Mouse (Mus musculus) layer of hippocampus, postnatal 10 days (tissue): ENCODE results near the gene Fstl4. TPM values are rescaled to one million over a fixed set of nuclear protein-coding genes. Genes with fewer than 3 reads are reported as not detected.
A peak's percentile ranks its signal among the peaks of the same experiment; 100 is the strongest.

Experiments used
- DNase-seq, 2 experiments: peaks; one replicate each; pipeline ENCODE4 v3.0.0; 2021; ENCODE audit warnings: low spot score in 2 of 2
- total RNA-seq, 2 experiments: library from RNA; stranded (reverse); gene quantifications; 2 replicates each; pipeline ENCODE4 v1.2.3; 2021

The Fstl4 gene
- total RNA-seq, 2 experiments from 2014 or later: 8.7 to 9.7 TPM

GRCm38 (mm10) chr11:52890156-52890555, 125.7 kb downstream of the Fstl4 start:
- no peak for DNase-seq

DNA sequence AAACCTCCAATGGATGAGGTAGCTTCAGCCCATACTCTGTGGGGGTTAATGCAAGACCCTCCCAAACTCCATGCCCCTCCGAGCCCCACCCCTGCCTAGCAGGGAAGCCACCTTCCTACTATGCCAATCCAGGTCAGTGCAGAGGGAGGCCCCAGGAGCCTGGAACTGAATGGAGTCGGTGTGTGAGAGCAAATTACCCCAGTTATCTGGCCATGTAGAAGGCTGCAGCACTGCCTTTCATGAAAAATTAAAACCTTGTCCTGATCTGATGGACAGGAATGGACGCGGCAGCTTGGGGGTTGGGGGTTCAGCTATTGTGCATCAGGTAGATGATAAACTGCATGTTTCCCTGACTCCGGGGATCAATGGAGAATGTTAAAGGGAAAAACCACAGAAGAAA, 139.7 kb downstream of the Fstl4 start:
- DNase-seq: no peak

DNA sequence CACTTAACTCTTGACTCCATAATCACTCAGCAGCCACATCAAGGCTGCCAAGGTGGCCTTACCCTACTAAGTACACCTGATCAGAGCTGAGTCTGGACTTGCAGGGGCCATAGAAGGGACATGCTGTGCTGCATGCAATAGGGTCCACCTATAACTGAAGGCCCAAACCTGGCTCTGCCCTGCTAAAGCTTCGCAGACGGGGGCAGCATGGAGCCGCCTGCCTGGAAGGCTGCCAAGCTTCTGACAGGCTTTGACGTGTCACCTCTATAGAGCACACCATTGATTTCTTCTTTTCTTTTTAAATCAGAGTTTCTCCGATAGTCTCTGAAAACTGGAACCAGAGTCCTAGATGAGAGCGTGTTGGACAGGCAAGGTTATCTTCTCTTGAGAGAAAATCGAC, 146.4 kb downstream of the Fstl4 start:
- DNase-seq: no peak

GRCm38 (mm10) chr11:52914431-52914830, 150.0 kb downstream of the Fstl4 start:
- DNase-seq: no peak

GRCm38 (mm10) chr11:52915648-52916047, 151.2 kb downstream of the Fstl4 start:
- DNase-seq: no peak

DNA sequence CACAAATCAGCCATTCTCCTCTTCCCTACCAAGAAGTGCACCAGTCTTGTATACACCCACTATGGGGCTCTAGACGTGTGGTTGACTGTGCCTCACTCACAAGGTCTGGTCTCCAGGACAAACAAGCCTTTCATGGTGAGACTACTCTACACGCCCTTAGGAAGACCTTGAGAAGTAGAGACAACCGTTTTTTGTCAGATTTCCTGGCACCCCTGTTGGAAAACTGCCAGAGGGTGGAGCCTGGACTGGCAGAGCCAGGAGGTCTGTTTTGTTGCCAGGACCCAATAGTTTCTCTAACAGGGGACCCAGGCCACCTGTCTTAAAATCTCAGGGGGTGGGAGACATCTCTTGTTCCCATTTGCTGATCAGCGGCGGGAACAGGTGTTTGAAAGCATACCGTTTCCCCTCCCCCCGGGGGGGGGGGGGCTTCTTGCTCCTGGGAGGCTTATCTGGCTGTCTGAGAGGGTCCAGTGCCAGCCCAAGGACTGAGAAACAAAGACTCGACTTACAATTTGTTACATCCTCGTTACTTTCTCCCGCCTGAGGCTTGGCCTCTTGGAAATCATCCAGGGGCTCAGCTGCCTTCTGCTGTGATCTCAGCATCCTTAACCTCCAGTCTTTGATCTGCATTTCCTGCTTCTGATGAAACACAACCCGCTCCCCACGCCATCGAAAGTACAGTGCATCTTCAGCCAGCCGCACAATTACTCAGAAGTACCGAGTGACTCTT, 155.0 kb downstream of the Fstl4 start:
- peak; percentile 24 to 47 for DNase-seq

DNA sequence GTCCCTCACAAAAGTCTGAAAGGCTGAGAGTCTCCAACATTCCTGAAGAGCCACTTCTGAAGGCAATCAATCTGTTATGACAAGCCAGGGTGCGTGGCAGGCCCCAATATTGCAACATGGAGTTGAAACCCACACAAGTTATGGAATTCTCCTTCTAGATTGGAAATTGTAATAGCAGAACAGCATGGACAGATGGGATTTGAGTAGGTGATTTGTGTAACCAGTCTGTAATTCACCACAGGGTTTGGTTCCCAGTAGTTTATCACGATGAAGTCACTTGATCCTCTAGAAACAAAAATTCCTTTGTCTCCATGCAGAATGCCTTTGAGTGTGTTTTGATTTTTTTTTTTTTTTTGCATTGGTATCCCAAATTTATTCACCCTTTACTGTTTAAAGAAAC, 159.8 kb downstream of the Fstl4 start:
- DNase-seq: no peak

DNA sequence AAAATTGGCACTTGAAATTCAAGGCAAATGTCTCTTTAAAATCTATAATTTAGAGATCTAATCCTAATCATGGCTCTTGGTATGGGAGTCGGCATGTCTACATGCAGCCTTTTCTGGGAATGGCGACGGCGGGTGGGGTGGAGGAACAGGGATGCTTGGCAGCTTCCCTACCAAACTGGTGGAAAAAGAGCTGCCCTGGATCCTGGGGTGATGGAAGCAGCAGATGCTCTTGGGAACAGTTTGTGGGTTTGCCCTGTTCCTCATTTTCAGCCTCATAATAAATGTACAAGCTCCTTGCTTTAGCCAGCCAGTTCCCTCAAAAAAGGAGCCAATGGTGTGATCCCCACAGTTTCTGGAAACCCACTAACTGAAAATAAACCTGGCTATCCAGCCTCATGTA, 163.9 kb downstream of the Fstl4 start:
- no peak for DNase-seq

GRCm38 (mm10) chr11:52939336-52940070, 175.1 kb downstream of the Fstl4 start:
- no peak for DNase-seq

DNA sequence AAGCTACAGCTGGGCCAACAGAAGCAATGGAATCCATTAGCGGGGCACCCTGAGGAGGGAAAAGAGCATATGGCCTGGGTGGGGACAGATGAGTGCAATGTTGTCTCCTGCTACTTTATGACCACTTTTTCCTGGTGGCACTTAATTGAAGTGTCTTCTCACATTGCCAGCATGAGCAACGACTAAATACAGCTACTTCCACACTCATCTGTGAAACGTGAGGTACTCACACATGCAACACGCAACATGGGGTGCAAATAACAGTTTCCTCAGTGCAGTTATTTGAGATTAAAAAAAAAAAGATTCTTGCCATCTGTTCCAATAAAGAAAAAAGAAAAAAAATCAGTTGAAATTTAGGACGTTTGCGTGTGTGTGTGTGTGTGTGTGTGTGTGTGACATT, 178.5 kb downstream of the Fstl4 start:
- DNase-seq: no peak

DNA sequence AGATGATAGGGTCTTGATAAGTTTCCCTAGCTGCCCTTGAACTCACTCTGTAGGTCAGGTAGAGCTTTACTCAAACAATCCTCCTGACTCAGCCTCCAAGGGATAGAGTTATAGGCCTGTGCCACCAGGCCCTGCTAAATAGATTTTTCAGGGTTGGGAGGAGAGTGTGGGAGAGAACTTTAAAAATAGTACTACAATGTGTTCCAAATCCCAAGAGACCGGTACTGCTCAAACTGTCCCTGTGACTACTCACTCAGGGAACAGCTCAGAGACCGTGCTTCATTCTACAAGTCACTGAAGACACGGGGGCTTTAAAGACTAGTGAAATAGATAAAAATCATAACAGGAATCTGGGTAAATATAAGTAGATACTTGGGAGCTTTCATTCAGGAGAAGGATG, 190.6 kb downstream of the Fstl4 start:
- no peak for DNase-seq

GRCm38 (mm10) chr11:52968809-52969208, 204.4 kb downstream of the Fstl4 start:
- no peak for DNase-seq

- no peak for DNase-seq
These were observed 206.0 kb downstream of the Fstl4 start for GRCm38 (mm10) chr11:52970396-52970795.

GRCm38 (mm10) chr11:52986986-52987385, 222.6 kb downstream of the Fstl4 start:
- DNase-seq: no peak

GRCm38 (mm10) chr11:52994688-52995087, 230.3 kb downstream of the Fstl4 start:
- no peak for DNase-seq

DNA sequence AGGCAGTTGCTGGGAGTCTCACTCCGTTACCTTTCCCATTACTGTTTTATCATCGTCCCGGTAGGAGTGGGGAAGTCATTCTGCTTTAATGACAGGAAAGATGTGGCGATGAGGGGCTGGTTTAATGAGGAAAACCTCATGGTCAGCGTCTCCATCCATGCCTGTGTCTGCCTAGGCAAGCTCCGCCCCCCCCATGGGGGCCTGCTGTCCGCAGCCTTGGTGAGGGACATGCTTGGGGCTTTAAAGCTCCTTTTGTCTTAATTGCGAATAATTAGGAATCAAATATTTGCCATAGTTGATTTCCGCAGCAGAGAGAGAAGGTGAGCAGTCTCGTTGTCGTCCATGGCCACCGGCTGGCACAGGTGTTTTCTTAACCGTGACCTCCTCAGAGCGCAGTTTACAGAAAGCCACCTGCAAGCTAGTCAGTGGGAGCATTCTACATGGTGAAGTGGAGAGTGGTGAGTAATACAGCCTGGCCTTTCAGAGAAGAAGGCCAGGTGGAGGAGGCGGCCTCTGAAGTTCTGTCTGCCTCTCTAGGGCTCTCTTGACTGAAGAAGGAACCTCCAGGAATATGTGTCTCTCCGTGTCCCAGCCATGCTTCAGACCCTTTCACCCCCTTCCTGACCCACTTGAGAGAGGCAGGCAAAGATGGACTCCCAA, 232.1 kb downstream of the Fstl4 start:
- DNase-seq: no peak

DNA sequence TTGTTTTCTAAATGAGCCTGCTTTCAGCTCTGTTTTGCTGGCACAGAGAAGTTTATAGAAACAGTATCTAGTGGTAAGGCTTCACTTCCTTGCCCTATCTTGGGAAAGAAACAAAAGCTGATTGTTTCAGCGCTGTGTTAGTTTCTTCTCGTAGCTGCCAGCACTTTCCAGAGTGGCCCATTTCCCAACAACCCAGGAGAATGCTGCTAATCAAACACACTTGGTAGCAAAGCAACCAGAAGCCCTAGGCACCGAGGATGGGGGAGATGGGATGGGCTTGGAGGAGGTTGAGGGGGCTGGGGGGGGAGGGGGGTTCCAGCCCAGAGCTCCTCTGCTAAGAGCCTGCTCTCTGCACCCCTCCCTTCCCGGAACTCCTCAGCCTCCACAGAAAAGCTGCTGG, 233.0 kb downstream of the Fstl4 start:
- DNase-seq: no peak

DNA sequence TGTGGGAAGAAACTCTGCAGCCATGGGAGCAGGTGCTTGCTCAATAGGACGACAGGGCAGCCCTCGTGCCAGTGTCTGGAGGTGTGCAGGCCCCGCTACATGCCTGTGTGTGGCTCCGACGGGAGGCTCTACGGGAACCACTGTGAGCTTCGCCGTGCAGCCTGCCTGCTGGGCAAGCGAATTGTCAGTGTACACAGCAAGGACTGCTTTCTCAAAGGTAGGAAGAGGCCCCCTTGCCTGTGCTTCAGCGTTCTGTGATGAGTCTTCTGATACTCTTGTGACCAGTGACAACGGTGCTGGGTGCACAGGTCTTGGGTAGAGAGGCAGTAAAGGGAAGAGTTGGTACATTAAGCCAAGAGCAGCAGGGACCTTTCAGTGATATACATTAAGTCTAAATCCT, 235.8 kb downstream of the Fstl4 start:
- DNase-seq: no peak

- no peak for DNase-seq
These were observed 238.9 kb downstream of the Fstl4 start for GRCm38 (mm10) chr11:53003361-53003760.

- DNase-seq: no peak
These were observed 239.4 kb downstream of the Fstl4 start for GRCm38 (mm10) chr11:53003811-53004210.

GRCm38 (mm10) chr11:53009597-53009996, 245.2 kb downstream of the Fstl4 start:
- DNase-seq: no peak

GRCm38 (mm10) chr11:53011996-53012505, 247.6 kb downstream of the Fstl4 start:
- no peak for DNase-seq
